Mouse (Mus musculus): Measurements from ENCODE around the gene Foxo6. TPM values are rescaled to one million over a fixed set of nuclear protein-coding genes. Genes with fewer than 3 reads are reported as not detected.

The Foxo6 gene
- polyA plus RNA-seq, 3 experiments from 2014 or later = not detected

DNA sequence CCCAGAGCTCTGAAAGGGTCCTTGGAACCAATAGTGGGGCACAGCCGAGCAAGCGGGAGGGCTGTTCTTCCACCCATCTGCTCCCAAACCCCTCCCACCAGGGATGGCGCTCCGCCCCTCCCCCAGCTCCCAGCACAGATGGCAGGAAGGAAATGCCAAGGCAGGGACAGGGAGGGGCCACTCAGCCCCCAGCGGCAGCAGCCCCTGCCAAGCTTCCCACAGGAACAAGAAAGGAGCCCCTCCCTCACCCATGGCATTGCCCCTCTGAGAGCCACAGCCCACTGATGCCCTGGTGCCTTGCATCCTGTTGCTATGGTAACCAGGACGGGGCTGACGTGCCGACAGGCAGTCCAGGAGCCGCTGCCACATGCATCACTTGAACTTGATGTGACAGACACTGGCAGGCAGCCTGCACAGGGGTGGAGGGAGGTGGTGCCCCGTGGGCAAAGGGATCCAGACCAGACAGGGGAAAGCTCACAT, 44.3 kb downstream of the Foxo6 start:
- no peak for ATAC-seq

DNA sequence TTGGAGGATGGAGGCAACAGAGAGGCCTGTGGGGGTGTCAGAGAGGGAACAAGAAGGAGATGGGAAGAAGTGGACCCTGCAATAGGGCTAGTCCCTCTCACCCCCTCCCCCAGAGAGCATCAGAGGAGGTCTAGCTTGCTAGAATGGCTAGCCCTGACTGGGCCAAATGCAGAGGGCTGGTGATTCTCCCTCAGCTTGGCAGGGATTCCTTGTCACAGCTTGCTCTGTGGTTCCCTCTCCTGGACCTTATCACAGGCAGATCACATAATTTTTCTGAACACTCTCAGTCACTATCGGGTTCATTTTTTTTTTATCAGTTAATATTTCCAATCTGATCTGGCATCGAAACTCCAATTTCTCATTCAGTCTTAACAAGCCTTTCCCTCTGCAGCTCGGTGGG, 46.0 kb downstream of the Foxo6 start:
- no peak for ATAC-seq

DNA sequence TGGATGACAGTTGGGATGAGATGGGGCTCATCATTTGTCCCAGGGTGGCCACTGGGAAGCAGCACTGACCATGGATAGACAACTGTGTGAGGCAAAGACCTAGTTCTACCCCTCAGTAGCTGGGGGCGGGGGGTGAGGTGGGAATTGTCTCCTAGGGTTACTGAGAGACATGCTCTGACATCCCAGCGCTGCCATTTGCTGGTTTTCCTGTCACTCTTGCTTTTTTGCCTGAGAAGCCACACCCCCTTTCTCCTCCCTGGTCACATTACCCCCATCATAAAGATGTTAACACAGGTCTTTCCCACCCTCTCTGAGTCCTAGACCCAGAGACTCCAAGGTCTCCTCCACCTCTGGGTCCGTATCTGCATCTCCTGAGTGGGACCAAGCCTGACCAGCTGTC, 47.7 kb downstream of the Foxo6 start:
- ATAC-seq = no peak

DNA sequence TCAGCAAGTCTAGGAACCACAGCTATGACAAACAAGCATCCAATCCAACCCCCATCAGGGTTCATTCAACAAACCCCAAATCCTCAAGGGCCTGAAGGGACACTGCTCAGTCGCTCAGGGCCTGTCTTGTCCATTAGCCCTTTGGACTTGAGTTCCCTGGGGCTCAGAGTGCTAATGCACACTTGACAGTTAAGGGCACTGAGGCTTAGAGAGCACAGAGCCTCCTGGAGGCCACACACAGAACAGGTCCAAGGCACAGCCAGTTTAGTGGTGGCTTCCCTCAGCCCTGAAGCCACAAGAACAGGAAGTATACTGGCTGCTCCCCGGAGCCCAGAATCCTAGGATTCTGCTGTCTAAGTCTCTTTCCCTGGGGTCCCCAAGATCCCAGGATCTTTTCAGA, 53.9 kb downstream of the Foxo6 start:
- ATAC-seq = no peak

DNA sequence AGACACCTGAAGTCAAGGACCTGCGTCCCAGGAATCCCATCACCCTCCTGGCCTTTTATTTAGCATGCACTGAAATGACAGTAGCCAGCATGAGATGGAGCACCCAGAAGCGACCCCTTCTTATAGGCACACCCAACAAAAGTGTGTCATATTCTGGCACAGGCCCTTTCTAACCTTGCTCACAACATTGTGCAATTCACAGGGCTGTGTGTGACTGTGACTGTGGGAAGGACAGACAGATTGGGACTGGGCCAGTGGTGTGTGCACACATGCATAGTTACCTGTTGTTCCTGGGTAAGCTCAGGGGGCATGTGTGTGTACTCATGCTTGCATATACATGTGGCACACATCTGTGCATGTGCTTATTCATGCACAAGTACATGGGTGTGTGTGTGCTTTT, 54.6 kb downstream of the Foxo6 start:
- no peak for ATAC-seq

DNA sequence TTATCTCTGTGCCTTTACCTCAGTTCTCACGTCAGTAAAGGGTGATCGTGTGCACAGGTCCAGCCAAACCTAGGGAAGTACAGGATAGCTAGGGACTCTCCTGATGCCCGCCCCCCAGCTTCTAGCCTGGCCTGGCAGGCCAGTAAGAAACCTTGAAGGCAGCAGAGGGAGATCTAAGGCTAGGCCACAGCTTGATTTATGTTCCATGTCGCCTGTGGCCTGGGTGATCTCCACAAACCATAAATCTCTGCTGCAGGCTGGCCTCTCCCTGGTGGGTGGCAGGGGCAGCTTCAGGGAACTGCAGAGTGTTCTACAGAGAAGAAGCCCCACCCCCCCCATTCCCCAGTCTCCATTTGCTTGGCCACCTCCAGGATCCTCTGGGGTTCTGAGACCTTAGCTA, 55.2 kb downstream of the Foxo6 start:
- no peak for ATAC-seq

DNA sequence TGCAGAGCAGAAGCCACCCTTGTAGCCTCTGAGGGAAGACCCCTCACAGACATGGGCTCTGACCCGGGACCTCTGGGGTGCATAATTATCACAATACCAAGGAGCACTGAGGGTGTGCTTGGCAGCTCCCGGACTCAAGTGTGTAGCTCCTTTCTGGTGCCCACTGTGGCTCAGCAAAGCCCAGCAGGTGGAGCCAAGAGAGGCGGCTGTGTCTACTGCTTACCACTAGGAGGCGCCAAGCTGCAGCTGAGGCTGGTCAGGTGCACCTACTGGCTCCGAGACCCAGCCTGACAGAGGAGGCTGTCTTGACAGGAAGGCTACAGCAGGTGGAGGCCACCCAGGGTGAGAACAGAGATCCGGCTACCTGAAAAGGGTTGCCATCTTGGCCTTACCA, 56.9 kb downstream of the Foxo6 start:
- ATAC-seq = no peak

DNA sequence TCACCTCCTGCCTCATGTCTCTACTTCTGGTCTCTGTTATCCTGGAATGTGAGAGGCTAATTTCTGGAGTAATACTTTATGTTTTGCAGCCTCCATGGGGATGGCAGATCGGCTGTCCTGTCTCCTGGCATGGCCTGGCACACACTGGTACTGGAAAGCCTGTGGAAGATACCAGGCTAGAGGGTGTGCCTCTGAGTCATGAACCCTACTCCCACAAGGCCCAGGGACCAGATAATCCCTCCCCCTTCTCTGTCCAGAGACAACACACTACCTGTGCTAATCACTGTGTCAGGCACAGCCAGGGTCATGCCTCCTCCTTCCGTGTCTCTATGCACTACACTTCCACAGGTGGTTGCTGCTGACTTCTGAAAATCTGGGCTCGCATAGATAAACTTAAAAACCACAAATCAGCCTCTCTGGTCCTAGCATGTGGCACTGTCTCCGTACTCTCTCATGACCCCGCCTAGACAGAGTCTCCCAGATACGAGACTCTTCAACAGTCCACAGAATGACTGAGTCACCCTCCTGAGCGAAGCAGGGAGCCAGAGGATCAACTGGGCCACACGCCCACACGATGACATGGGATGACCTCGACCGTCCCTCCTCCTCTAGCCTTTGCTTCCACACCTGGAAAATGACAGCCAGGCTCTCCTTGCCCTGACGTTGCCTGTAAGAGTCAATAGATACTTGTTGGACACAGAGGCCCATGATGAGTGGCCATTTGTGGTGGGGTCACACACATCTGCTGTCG, 57.5 kb downstream of the Foxo6 start:
- no peak for ATAC-seq

DNA sequence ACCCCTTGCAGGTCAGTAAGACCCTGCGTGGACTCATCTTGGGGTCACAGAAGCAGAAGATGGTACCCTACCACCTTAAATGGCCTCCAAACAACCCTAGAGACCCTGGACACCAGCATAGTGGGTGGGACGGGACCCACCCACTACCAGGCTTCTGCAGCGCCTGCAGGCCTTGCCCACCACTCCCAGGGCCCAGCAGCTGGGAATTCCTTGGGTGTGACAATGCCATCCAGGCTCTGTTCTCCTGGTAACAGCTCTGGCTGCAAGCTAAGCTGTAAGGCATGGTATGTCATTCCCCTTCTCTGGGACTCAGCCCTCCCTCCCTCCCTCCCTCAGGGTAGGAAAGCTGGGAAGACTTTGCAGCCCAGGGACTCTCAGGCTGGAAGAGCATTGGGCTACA, 58.5 kb downstream of the Foxo6 start:
- ATAC-seq = no peak

DNA sequence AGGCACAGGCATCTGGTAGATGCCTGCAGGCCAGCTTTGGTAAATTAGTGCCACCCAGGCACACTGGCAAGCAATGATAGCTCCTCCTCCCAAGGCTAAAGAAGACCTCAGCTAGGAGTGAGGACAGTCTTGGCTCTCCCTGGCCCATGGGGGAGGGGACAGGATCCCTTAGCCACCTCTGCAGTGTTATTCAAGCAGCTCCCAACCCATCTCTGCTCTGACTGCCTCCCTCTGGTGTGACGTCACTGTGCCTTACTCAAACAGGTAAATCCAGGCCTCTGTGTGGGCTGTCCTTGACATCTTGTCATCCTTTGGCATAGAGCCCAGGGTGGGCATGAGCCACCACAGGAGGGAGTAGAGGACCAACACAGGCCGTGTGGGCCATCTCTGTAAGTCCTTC, 59.9 kb downstream of the Foxo6 start:
- no peak for ATAC-seq

DNA sequence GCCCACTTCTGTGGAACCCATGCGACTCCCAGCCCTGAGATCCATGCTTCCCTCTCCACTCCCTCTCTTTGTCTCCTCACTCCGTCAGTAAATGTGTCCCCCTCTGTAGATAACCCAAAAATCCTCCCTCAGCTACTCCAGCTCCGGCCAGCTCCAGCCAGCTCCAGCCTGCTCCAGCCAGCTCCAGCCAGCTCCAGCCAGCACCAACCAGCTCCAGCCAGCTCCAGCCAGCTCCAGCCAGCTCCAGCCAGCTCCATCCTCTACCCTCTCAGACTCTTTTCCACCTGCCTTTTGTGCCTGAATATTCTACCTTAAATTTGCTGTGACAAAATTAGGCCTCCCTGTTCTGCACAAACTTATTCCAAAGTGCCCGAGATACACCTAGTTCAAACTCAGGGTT, 60.5 kb downstream of the Foxo6 start:
- ATAC-seq = no peak

DNA sequence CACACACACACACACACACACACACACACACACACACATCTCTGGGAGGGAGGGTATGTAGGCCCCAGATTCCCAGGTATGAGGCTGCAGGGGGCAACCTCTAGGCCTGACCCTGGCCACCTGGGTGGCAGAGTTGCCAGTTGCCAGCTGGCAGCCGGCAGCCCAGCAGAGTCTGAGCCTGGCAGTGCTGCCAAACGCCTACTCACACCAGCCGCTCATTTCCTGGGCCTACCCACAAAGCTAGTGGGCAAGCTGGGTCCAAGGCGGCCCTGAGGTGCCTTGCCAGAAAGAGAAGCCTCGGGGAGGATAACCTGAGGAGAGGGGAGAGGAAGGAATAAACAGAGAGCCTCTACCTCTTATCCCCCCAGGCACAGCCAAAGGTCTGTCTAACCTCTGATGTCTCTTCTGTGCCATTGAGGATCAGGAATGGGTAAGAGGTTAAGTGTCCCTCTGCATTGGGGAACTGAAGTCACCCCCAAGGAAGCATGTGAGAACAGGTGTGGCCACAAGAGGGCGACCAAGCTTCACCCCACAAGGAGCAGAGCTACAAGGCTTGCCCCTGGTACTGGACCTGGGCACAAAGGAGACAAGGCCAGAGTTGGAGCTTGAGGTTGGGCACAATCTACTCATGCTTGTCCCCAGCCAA, 61.9 kb downstream of the Foxo6 start:
- ATAC-seq = no peak

DNA sequence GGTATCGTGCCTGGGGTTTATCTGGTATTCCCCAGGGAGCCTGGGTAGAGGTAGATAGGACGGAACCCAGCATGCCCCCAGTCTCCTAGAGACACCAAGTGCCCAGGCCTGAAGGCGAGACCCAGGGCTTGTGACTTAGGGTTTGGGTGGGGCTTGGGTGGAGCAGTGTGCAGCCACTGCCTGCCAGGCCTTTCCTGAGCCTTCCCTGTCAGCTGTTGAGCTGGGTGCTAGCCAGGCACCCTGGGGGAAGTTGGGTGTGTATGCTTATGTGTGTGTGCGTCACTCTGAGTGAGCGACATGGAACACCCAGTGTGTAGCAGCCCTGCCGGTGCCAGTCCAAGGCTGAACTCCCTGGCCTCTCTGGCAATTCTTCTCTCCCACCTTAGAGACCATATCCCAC, 63.3 kb downstream of the Foxo6 start:
- no peak for ATAC-seq

DNA sequence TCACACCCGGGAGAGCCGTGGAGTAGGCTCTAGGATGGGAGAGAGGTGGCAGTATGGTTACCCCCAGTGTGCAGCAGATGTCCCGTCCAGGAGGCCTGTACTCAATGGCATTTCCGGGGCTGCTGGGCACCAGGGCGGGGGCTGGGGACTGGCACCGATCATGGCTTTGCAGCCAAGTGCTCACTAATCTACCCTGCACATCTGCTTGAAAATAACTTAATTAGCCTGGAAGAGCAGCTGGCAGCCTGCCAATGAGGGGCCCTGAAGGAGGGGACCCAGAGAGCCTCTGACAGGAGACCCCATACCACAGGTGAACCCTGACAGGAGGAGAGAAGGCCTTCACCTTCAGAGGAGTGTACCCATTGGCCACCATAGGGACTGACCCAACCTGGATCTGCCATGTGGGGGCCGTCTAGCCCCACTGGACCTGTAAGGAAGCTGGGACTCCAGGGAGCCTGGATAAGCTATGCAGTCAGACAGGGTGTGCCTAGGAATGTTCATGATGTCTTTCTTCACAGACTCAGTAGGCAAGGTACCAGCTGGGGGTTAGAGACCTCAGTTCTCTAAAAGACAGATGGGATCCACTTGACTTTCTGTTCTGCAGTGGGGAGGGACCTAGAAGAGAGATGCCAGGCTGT, 63.9 kb downstream of the Foxo6 start:
- no peak for ATAC-seq

DNA sequence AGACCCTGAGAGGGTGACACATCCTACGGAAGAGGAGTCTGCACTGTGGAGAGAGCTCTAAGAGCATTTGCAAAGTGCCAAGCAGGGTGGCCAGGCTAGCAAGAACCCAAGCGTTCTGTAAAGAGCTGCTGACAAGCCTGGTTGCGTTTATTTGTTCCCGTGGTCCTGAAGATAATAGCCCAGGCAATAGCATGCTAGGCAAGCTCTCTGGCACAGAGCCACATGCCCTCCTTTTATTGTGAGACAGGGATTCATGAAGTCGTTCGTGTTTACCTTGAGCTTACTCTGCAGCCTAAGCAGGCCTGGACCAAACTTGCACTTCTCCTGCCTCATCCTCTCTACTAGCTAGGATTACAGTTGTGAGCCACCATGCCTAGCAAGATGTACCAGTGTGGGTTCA, 65.4 kb downstream of the Foxo6 start:
- no peak for ATAC-seq

DNA sequence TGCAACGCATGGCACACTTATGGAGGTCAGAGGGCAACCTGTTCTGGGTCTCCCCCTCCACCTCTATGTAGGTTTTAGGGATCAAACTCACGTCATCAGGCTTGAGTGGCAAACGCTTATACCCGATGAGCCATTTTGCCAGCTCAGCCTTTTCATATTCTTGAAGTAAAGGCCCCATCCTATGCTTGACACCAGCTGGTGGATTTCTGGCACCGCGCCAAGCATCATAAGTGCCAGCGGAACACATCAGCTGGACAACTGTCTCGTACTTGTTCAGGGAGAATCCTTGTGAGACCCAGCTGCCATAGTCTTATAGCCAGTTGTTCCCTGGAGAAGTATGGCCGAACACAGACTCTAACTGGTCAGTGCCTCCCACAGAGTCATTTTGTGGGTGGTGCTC, 68.3 kb downstream of the Foxo6 start:
- no peak for ATAC-seq

Other genes starting within 250 kb of the Foxo6 start
- gene AL607142.1, start 222.4 kb downstream of the Foxo6 start, polyA plus RNA-seq (2017; shearing (Covaris generic)) = not detected
- not detected for gene Edn2, start 126.1 kb downstream of the Foxo6 start, polyA plus RNA-seq (2017; shearing (Covaris generic))
- gene Scmh1, start 117.9 kb upstream of the Foxo6 start, polyA plus RNA-seq (2017; shearing (Covaris generic)) = 10 to 100 TPM in 1 of 3 experiments, 1 to 10 TPM in 2; 2.8 to 14.9 (median 10.0) TPM
- not detected for gene Slfnl1, start 244.9 kb upstream of the Foxo6 start, polyA plus RNA-seq (2017; shearing (Covaris generic))

All from inflammation-experienced regulatory T-cells, adult 6 months (primary cell).